Mouse (Mus musculus): Measurements from ENCODE around the gene Slc7a12. TPM values are rescaled to one million over a fixed set of nuclear protein-coding genes. Genes with fewer than 3 reads are reported as not detected.

Gene Slc7a12
- not detected in 2 replicates for polyA plus RNA-seq (2021; fragmentation: Nextera tagmentation)
- long read RNA-seq, experiment 1 = 0 reads
- long read RNA-seq, experiment 2 = 0 reads

DNA sequence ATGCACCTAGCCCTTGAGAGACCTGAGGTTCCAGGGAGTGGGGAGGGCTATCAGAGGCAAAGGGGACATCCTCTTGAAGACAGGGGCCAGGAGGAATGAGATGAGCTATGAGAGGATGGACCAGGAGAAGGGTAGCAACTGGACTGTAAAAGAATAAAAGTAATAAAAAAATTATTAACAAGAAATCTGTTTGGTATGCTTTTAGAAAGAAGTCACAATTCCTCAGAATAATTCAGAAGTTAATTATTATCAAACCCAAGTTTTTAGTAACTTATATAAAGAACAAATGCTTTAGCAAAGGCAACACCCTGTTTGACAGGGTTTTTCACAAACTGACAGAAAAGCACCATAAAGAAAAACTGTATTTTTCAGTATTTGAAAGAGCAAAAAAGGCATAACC lies at the start of gene Slc7a12:
TSS of gene Slc7a12 (plus strand) at position 301 of the 400 bp plus-strand sequence.

Other genes with a start within 250 kb of the Slc7a12 start
- gene 1810022K09Rik, start 130.6 kb downstream of the Slc7a12 start, polyA plus RNA-seq (2021; fragmentation: Nextera tagmentation) = 309 and 353 TPM in 2 replicates
- 1.5 and 1.8 TPM in 2 replicates for gene Car13, start 161.0 kb downstream of the Slc7a12 start, polyA plus RNA-seq (2021; fragmentation: Nextera tagmentation)